Mouse (Mus musculus) heart, embryonic 13.5 days (tissue): ENCODE data around the gene Slc9a3r1. TPM values are rescaled to one million over a fixed set of nuclear protein-coding genes. Genes with fewer than 3 reads are reported as not detected.

Experiments
- ATAC-seq: fragments of 200-750 bp; cut with Nextera tagmentation; 2 replicates; pipeline ENCODE4 v1.8.0; 2017; ENCODE audit warnings: moderate TSS enrichment; ENCODE audit not compliant: insufficient number of reproducible peaks, low FRiP score, low TSS enrichment; ENCODE audit errors: extremely low read depth
- H3K27ac ChIP-seq: fragments of 300-500 bp; sonication (generic); replicated peaks from 2 replicates; pipeline ENCODE4 v1.5.1; 2015; ENCODE audit warnings: moderate library complexity, mild to moderate bottlenecking, inconsistent platforms
- H3K27me3 ChIP-seq: fragments of 300-500 bp; sonication (generic); replicated peaks from 2 replicates; pipeline ENCODE4 v1.6.1; 2015; ENCODE audit warnings: mild to moderate bottlenecking, inconsistent platforms
- H3K36me3 ChIP-seq: fragments of 300-500 bp; sonication (generic); 2 replicates; pipeline ENCODE4 v1.6.1; 2015; ENCODE audit warnings: mild to moderate bottlenecking, inconsistent platforms
- H3K4me1 ChIP-seq: fragments of 300-500 bp; sonication (generic); 2 replicates; pipeline ENCODE4 v1.6.1; 2015; ENCODE audit warnings: inconsistent platforms
- H3K4me2 ChIP-seq: fragments of 300-500 bp; sonication (generic); 2 replicates; pipeline ENCODE4 v1.6.1; 2015; ENCODE audit warnings: inconsistent platforms, mild to moderate bottlenecking, moderate library complexity
- H3K4me3 ChIP-seq: fragments of 300-500 bp; sonication (generic); 2 replicates; pipeline ENCODE4 v1.5.1; 2015; ENCODE audit warnings: moderate library complexity, mild to moderate bottlenecking, inconsistent platforms
- H3K9ac ChIP-seq: fragments of 300-500 bp; sonication (generic); 2 replicates; pipeline ENCODE4 v1.6.1; 2015; ENCODE audit warnings: inconsistent platforms, mild to moderate bottlenecking, moderate library complexity
- H3K9me3 ChIP-seq: fragments of 300-500 bp; sonication (generic); 2 replicates; pipeline ENCODE4 v1.6.1; 2016; ENCODE audit warnings: inconsistent platforms
- WGBS: fragments of 180-500 bp; shearing (Covaris S2); methylation state at CpG from one replicate; pipeline ENCODE4 v1.1.7; 2015; ENCODE audit warnings: mixed read lengths; 5-methylcytosine and 5-hydroxymethylcytosine counted together
- polyA plus RNA-seq: library from polyadenylated mRNA; unstranded; fragments of >200 nt; fragmentation: Nextera tagmentation; extraction: Ambion mirVana; gene quantifications from 2 replicates; pipeline ENCODE4 v1.2.1, GENCODE M21; 2015

Slc9a3r1 gene
- polyA plus RNA-seq, 1 experiment from 2014 or later: 23.1 TPM

- 8% methylated on average over 15 of the region's 15 CpGs for WGBS
- H3K36me3 ChIP-seq: no peaks in the 10 kb centered on the region
- peak overlapping the region; percentile 43 for H3K4me3 ChIP-seq
- peaks cover 58% of the 10 kb centered on the region for H3K27me3 ChIP-seq
- H3K27ac ChIP-seq: no peak overlapping the region
- no peak for ATAC-seq
- peak overlapping the region; percentile 69 for H3K9ac ChIP-seq
- peak overlapping the region; percentile 69 for H3K4me2 ChIP-seq
- peaks cover 21% of the 10 kb centered on the region for H3K4me1 ChIP-seq
- H3K9me3 ChIP-seq: peaks cover 4% of the 10 kb centered on the region; the same call in 1 of the 2 replicates
Observed at GRCm38 (mm10) chr11:115151755-115152429, 11.2 kb upstream of the Slc9a3r1 start.

GRCm38 (mm10) chr11:115153088-115153487 is 10.1 kb upstream of the Slc9a3r1 start:
- WGBS: 65% methylated on average over 9 of the region's 9 CpGs
- ATAC-seq: no peak
- Histone ChIP-seq H3K36me3 (no peaks in the 10 kb centered on the region), H3K9ac (no peak overlapping the region), H3K27ac (no peak overlapping the region), H3K4me2 (no peak overlapping the region), H3K4me1 (peaks cover 30% of the 10 kb centered on the region), H3K9me3 (peaks cover 4% of the 10 kb centered on the region; the same call in 1 of the 2 replicates), H3K4me3 (no peak overlapping the region), H3K27me3 (peaks cover 64% of the 10 kb centered on the region)

GRCm38 (mm10) chr11:115153699-115154292 is 9.3 kb upstream of the Slc9a3r1 start:
- Histone ChIP-seq H3K4me3 (peak overlapping the region; percentile 48), H3K27me3 (peaks cover 61% of the 10 kb centered on the region), H3K27ac (no peak overlapping the region), H3K9me3 (peaks cover 4% of the 10 kb centered on the region; the same call in 1 of the 2 replicates), H3K36me3 (no peaks in the 10 kb centered on the region), H3K9ac (peak overlapping the region; percentile 69), H3K4me1 (peaks cover 37% of the 10 kb centered on the region), H3K4me2 (peak overlapping the region; percentile 66)
- ATAC-seq: peak; percentile 67
- WGBS: under 1% methylated on average over 35 of the region's 35 CpGs

GRCm38 (mm10) chr11:115155053-115155634 is 8.0 kb upstream of the Slc9a3r1 start:
- peaks cover 38% of the 10 kb centered on the region for H3K4me1 ChIP-seq
- H3K4me3 ChIP-seq: no peak overlapping the region
- WGBS: 7% methylated on average over 5 of the region's 5 CpGs
- ATAC-seq: no peak
- peaks cover 61% of the 10 kb centered on the region for H3K27me3 ChIP-seq
- H3K4me2 ChIP-seq: no peak overlapping the region
- no peak overlapping the region for H3K27ac ChIP-seq
- no peaks in the 10 kb centered on the region for H3K36me3 ChIP-seq
- H3K9ac ChIP-seq: no peak overlapping the region
- no peaks in the 10 kb centered on the region for H3K9me3 ChIP-seq

GRCm38 (mm10) chr11:115157933-115158719 is 5.0 kb upstream of the Slc9a3r1 start:
- Histone ChIP-seq H3K27ac (peak overlapping the region; percentile 65), H3K4me1 (peaks cover 51% of the 10 kb centered on the region), H3K4me2 (peak overlapping the region; percentile 11; the same call in 1 of the 2 replicates), H3K4me3 (no peak overlapping the region), H3K36me3 (no peaks in the 10 kb centered on the region), H3K9ac (peak overlapping the region; percentile 52), H3K9me3 (no peaks in the 10 kb centered on the region), H3K27me3 (peaks cover 47% of the 10 kb centered on the region)
- no peak for ATAC-seq
- 17% methylated on average over 12 of the region's 12 CpGs for WGBS

GRCm38 (mm10) chr11:115160016-115160797 is 2.9 kb upstream of the Slc9a3r1 start:
- Histone ChIP-seq H3K9ac (no peak overlapping the region), H3K4me2 (no peak overlapping the region), H3K27ac (no peak overlapping the region), H3K9me3 (no peaks in the 10 kb centered on the region), H3K4me3 (no peak overlapping the region), H3K27me3 (peaks cover 37% of the 10 kb centered on the region), H3K36me3 (no peaks in the 10 kb centered on the region), H3K4me1 (peaks cover 56% of the 10 kb centered on the region)
- ATAC-seq: no peak
- WGBS: 52% methylated on average over 11 of the region's 11 CpGs

GRCm38 (mm10) chr11:115160883-115161577 is 2.1 kb upstream of the Slc9a3r1 start:
- H3K4me1 ChIP-seq: peaks cover 59% of the 10 kb centered on the region
- H3K4me2 ChIP-seq: no peak overlapping the region
- H3K9me3 ChIP-seq: no peaks in the 10 kb centered on the region
- no peaks in the 10 kb centered on the region for H3K36me3 ChIP-seq
- H3K27ac ChIP-seq: no peak overlapping the region
- WGBS: 19% methylated on average over 10 of the region's 10 CpGs
- peaks cover 37% of the 10 kb centered on the region for H3K27me3 ChIP-seq
- no peak for ATAC-seq
- 0 out of 2 replicates have a peak overlapping the region, but pooled peaks have one; percentile 5 for H3K9ac ChIP-seq
- H3K4me3 ChIP-seq: no peak overlapping the region

GRCm38 (mm10) chr11:115161578-115162204 is 1.4 kb upstream of the Slc9a3r1 start:
- 37% methylated on average over 9 of the region's 9 CpGs for WGBS
- Histone ChIP-seq H3K36me3 (no peaks in the 10 kb centered on the region), H3K4me2 (peak overlapping the region; percentile 97; the same call in 1 of the 2 replicates), H3K9me3 (no peaks in the 10 kb centered on the region), H3K4me1 (peaks cover 59% of the 10 kb centered on the region), H3K27ac (no peak overlapping the region; the same call in 1 of the 2 replicates), H3K4me3 (no peak overlapping the region), H3K27me3 (peaks cover 33% of the 10 kb centered on the region), H3K9ac (0 out of 2 replicates have a peak overlapping the region, but pooled peaks have one; percentile 24)
- no peak for ATAC-seq

- Histone ChIP-seq H3K36me3 (no peaks in the 10 kb centered on the region), H3K4me1 (peaks cover 59% of the 10 kb centered on the region), H3K9me3 (no peaks in the 10 kb centered on the region), H3K4me2 (peak overlapping the region; percentile 97), H3K27ac (peak overlapping the region; percentile 37; the same call in 1 of the 2 replicates), H3K27me3 (peaks cover 27% of the 10 kb centered on the region), H3K9ac (peak overlapping the region; percentile 24; the same call in 1 of the 2 replicates), H3K4me3 (peak overlapping the region; percentile 79)
- no peak for ATAC-seq
- 20% methylated on average over 9 of the region's 9 CpGs for WGBS
Observed at GRCm38 (mm10) chr11:115162205-115162601, 938 bp upstream of the Slc9a3r1 start.
